Mouse (Mus musculus): ENCODE measurements around the gene Lingo1. TPM values are rescaled to one million over a fixed set of nuclear protein-coding genes. Genes with fewer than 3 reads are reported as not detected.

Lingo1 gene
- total and polyA plus RNA-seq, 2 experiments: under 0.01 to 0.27 TPM

DNA sequence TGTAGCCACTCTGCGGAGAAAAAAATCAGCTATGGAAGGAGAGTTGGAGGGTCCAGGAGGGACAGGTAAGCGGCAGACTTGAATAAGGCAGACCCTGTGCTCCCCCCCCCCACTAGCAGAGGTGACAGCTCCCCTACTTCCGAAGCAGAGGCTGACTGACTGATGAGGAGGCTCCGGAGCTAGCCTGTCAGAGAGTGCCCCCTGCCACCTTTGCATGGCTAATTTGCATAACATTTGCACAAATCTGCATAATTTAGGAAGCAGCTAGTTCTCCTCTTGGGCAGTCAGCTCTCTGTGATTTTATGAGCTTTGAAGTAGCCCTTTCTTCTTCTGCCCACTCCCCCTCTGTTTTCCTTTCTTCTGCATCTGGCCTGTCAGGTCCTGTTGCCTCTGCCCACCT is 216.2 kb downstream of the Lingo1 start:
- no peaks in the 10 kb centered on the region for H3K79me2 ChIP-seq (ENCODE audit: control insufficient read depth, insufficient read depth, low read length)
- 64% methylated on average over 4 of the region's 4 CpGs for WGBS
- DNase-seq (ENCODE audit: extremely low read depth, low read depth, low spot score): no peak

DNA sequence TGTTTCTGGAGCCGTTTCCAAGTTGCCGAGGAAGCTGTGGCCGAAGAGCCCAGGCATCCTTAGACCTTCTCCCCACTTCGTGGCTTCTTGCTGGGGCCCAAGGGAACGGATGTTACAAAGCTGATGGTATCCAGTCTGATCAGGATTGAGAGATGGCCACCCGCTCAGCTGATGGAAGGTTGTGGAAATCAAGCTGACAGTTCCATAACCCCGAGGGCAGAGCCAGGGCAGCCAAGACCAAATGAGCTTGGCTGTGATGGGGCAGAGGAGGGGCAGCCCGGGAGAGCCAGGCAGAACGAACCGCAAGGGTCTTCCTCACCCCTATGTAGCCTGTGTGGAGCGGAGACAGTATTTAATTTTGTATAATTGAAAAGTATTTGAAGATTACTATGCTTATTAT is 218.9 kb downstream of the Lingo1 start:
- Histone ChIP-seq H3K4me1 (ENCODE audit: control insufficient read depth, insufficient read depth, low read length) (no peaks in the 10 kb centered on the region), H3K79me2 (ENCODE audit: control insufficient read depth, insufficient read depth, low read length) (no peaks in the 10 kb centered on the region), H3K9ac (ENCODE audit: low read depth, low read length) (no peak overlapping the region), H3K36me3 (ENCODE audit: control insufficient read depth, insufficient read depth, low read length) (no peaks in the 10 kb centered on the region), H3K4me3 (ENCODE audit: insufficient read depth, low read depth, low read length) (no peak overlapping the region), H3K27me3 (ENCODE audit: control insufficient read depth, insufficient read depth, low read length) (no peaks in the 10 kb centered on the region), H3K27ac (replicated peaks; ENCODE audit: insufficient read depth, low read depth, low read length) (no peak overlapping the region)
- TF ChIP-seq POLR2A (IDR thresholded peaks at IDR 0.05; ENCODE audit: extremely low read depth, insufficient read depth, low read length) (no peak), CTCF (IDR thresholded peaks at IDR 0.05; ENCODE audit: low read depth, low read length) (no peak)
- DNase-seq (ENCODE audit: extremely low read depth, low read depth, low spot score): no peak
- 84% methylated on average over 11 of the region's 11 CpGs for WGBS

More for the DNA sequence above, 216.2 kb downstream of the Lingo1 start:
- H3K4me3 ChIP-seq (ENCODE audit: insufficient read depth, low read depth, low read length): no peak overlapping the region
- H3K4me1 ChIP-seq (ENCODE audit: control insufficient read depth, insufficient read depth, low read length): no peaks in the 10 kb centered on the region
- TF ChIP-seq POLR2A (IDR thresholded peaks at IDR 0.05; ENCODE audit: extremely low read depth, insufficient read depth, low read length) (no peak), CTCF (IDR thresholded peaks at IDR 0.05; ENCODE audit: low read depth, low read length) (no peak)
- no peak overlapping the region for H3K9ac ChIP-seq (ENCODE audit: low read depth, low read length)
- no peak overlapping the region for H3K27ac ChIP-seq (replicated peaks; ENCODE audit: insufficient read depth, low read depth, low read length)
- no peaks in the 10 kb centered on the region for H3K36me3 ChIP-seq (ENCODE audit: control insufficient read depth, insufficient read depth, low read length)
- no peaks in the 10 kb centered on the region for H3K27me3 ChIP-seq (ENCODE audit: control insufficient read depth, insufficient read depth, low read length)

DNA sequence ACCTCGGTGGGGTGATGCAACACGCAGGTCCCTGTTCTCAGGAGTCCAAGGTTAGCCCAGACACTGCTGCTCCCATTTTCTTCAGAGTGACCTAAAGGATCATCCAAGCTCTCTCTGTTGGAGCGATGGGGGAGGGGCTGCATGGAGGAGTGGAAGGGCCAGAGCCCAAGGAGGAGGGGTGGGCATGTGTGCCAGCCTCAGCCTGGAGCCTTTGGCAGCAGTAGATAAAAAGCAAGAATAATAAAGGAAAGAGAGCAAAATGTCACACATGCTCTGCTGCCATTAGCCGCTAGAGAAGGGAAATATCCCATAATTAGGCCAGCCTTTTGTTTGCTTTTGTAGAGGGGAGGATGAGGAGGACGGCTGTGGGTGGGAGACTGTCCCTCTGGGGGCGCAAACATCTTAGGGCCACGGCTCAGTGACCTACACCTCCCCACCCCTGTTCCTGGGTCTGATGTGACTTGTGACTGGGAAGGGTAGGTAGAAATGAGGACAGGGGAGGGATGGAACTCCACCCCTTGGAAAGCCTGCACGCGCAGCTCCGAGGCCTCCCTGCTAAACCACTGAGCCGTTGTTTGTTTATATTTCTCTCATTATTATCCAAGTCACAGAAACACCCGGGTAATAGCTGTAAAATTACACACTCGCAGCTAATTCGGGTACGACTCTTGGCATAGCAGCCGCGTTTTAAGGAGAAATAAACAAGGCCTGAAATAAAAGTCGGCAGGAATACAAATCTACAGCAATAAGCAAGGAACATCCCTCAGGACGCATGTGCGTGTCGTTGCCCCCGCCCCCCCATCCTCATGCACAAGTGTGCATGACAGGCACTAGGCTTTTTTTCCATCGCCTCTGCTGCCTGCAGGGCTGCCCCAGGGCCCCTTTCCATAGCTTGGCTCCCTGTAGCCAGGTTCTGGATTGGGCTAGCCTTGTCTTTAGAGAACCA is 223.5 kb downstream of the Lingo1 start:
- Histone ChIP-seq H3K9ac (ENCODE audit: low read depth, low read length) (no peak overlapping the region), H3K27ac (replicated peaks; ENCODE audit: insufficient read depth, low read depth, low read length) (no peak overlapping the region), H3K4me1 (ENCODE audit: control insufficient read depth, insufficient read depth, low read length) (no peaks in the 10 kb centered on the region), H3K79me2 (ENCODE audit: control insufficient read depth, insufficient read depth, low read length) (no peaks in the 10 kb centered on the region), H3K4me3 (ENCODE audit: insufficient read depth, low read depth, low read length) (no peak overlapping the region), H3K36me3 (ENCODE audit: control insufficient read depth, insufficient read depth, low read length) (no peaks in the 10 kb centered on the region), H3K27me3 (ENCODE audit: control insufficient read depth, insufficient read depth, low read length) (no peaks in the 10 kb centered on the region)
- TF ChIP-seq CTCF (IDR thresholded peaks at IDR 0.05; ENCODE audit: low read depth, low read length): no peak
- WGBS: 61% methylated on average over 23 of the region's 23 CpGs
- peak; percentile 24 for DNase-seq (ENCODE audit: extremely low read depth, low read depth, low spot score)

Other genes starting within 250 kb of the Lingo1 start
- gene Odf3l1, start 68.2 kb upstream of the Lingo1 start, total RNA-seq (2014; rRNA removed): not detected in 2 replicates
- 0.11 TPM in 1 of 2 replicates, not detected in the other for gene Odf3l1, start 68.2 kb upstream of the Lingo1 start, polyA plus RNA-seq (2012; rRNA removed)
- 0.09 and 0.13 TPM in 2 replicates for gene Cspg4, start 68.6 kb upstream of the Lingo1 start, total RNA-seq (2014; rRNA removed)
- gene Cspg4, start 68.6 kb upstream of the Lingo1 start, polyA plus RNA-seq (2012; rRNA removed): 0.04 and 0.11 TPM in 2 replicates
- gene Snx33, start 131.9 kb upstream of the Lingo1 start, total RNA-seq (2014; rRNA removed): 7.6 and 8.8 TPM in 2 replicates
- 8.9 and 10.5 TPM in 2 replicates for gene Snx33, start 131.9 kb upstream of the Lingo1 start, polyA plus RNA-seq (2012; rRNA removed)
- 35.8 and 45.6 TPM in 2 replicates for gene Imp3, start 141.0 kb upstream of the Lingo1 start, total RNA-seq (2014; rRNA removed)
- 145 and 151 TPM in 2 replicates for gene Imp3, start 141.0 kb upstream of the Lingo1 start, polyA plus RNA-seq (2012; rRNA removed)
- 7.2 and 8.4 TPM in 2 replicates for gene Snupn, start 154.4 kb upstream of the Lingo1 start, total RNA-seq (2014; rRNA removed)
- 3.7 and 4.2 TPM in 2 replicates for gene Snupn, start 154.4 kb upstream of the Lingo1 start, polyA plus RNA-seq (2012; rRNA removed)
- 6.5 and 8.2 TPM in 2 replicates for gene Ptpn9, start 198.5 kb upstream of the Lingo1 start, total RNA-seq (2014; rRNA removed)
- gene Ptpn9, start 198.5 kb upstream of the Lingo1 start, polyA plus RNA-seq (2012; rRNA removed): 10.6 and 12.4 TPM in 2 replicates

Measured in liver, adult 2 months (tissue).